Mouse (Mus musculus): ENCODE measurements at regions not wholly inside any gene's neighbourhood (a gene's known extent, or its start where the extent isn't known, plus 50 kb on each side); places are given as distances from the start of the nearest gene placed in this dataset.

DNA sequence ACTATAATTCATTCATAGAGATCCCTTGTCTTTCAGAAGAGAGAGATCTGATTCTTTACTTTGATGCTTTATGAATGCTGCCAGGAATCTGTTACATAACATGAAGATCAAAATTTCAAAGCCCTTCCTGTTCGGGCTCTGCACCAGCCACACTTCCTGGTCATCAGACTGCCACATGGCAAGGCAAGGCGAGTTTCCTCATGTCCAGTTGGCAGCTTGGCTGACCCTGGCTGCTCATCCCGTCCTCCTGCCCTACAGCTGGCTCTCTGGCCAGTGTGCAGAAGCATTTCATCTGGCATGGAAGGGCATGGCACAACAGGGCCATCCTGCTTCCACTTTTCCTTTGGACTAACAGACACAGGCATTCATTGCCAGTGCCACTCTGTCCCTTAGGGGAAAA is 292.2 kb upstream of the Slc24a5 start:
- DNase-seq (ENCODE audit: low read depth), result no peak

DNA sequence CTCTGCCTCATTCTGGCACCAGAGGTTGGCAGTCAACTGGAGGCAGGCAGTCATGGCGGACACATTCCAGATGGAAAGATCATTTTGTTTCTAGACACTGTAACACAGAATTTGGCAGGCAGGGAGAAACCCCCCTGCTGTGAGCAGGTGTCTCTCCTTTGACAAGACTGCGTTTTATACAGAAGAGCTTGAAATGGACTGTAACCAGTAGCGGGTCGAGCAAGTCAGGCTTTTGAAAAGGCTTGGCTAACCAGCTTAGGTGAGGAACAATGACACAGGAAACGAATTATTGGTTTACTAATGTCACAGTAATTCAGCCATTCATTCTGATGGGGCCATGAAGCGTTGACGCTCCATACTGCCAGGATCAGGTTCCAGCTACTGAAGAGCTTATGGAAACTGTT is 275.3 kb upstream of the Slc24a5 start:
- no peak for DNase-seq (ENCODE audit: low read depth)

DNA sequence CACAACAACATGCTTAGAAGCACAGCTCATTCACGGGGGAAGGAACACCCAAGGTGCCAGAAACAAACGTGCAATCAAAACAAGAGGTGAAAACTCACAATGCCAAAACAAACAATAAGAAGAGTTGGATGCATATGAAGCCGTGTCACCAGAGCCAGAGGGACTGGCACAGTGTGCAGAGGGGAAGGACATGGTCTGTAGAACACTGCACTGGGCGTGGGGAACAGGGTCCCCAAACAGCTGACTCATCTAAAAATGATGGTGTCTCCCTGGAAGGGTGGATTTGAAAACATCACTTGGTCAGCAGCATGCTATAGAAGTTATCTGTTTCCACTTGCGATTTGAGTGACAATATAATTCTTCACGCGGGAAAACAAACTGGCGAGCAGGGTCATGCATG is 256.2 kb upstream of the Slc24a5 start:
- no peak for DNase-seq (ENCODE audit: low read depth)

DNA sequence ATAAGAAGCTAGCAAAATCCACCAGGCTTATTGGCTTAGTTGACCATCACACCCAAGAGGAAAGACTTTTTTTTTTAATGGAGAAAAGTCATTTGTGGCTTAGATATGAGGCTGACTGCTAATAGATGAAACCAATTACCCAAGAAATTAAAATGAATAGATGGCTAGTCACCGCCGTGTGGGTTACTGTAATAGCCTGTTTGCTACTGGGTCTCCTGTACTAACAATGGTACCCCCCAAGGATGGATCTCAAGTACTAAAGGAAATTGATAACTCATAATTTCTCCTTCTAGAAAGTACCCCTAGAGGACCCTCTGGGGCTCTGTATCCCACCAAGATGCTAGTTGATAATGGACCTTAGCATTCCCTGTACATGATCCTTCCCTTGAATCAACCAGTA is 251.1 kb upstream of the Slc24a5 start:
- DNase-seq (ENCODE audit: low read depth), result no peak

DNA sequence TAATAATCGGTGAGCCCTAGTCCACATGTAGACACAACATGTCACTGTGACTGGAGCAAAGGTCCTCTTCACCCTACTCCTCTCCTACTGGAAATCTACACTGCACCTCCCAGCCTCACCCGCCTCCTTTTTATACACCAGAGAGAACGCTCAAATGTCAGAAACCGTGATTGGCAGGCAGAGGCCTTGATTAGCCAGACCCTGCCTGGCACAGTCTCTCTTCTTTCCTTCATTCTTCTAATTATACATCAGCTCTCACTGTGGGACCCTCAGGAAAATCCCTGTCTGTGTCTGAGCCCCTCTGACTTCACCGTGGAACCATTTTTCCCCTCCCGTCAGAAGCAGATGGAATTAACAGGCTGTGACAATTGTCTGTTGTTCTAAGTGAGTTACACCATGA is 248.1 kb upstream of the Slc24a5 start:
- DNase-seq (ENCODE audit: low read depth), result no peak

DNA sequence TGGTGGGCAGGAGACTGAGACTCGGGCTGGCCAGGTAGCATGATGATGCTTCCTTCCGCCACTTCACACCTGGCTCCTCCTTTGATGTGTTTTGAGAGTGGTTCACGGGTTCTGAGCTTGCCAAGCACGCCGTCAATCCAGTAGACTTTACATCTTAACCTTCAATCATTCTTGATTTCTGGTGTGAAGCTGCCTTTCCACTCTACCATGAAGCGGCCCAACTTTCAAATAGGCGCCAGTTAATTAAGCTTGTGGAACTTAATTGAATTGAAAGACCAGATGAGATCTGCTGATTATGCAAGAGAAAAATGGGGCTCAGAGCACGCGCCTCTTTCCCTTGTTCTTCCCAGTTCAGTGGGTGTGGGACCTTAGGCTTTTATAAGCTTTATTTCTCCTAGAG is 247.1 kb upstream of the Slc24a5 start:
- no peak for DNase-seq (ENCODE audit: low read depth)

DNA sequence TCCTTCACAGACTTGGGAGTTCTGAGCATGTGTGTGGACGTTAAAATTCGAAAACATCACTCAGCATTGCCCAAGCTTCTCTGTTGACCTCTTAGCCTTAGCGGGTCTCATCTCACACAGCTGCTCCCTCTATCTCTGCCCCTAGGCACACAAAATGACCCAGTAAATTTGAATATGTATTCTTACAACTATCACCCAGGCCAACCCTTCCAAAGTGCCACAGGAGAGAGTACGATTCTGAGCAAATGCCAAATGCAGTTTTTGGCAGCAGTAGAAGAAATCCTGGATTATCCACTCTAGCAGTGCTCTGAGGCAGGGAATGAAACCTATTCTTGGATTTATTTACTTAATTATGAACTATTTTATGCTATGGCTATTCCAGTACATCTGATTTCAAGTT is 246.6 kb upstream of the Slc24a5 start:
- no peak for DNase-seq (ENCODE audit: low read depth)

DNA sequence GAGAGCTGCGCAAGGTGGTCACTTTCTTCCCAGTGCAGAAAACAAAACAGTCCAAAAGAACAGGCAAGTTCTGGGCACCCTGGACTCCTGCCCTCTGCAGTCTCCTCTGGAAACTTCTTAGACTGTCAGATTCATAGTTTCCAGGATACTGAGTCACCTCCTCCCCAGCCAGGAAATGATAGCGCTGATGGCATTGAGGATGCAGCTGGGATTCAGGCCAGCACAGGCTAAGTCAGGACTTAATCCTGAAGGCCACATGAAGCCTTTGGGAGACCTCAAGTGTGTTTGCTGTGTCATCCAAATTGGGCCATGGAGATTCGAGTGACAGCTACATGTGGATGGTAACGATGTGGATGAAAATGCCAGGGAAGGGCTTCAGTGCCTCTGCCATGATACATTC is 219.1 kb upstream of the Slc24a5 start:
- DNase-seq (ENCODE audit: low read depth), result no peak

DNA sequence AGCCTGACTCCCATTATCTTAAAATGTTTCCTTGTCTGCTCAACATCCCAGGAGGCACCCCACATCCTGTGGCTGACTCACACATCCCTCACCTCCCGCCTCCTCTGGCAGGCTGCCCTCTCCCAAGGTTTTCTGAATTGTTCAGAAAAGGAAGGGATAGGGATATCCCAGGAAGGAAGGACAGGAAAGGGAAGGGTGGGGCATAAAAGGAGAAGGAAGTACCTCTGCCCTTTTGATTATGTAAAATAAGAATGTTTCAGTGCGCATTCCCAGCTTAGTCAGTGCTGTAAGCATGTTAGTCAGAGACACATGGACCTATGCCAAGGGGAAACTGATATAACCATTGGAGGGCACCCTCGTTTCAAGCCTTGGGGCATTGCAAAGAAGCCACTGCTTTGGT is 209.4 kb upstream of the Slc24a5 start:
- DNase-seq (ENCODE audit: low read depth), result no peak

DNA sequence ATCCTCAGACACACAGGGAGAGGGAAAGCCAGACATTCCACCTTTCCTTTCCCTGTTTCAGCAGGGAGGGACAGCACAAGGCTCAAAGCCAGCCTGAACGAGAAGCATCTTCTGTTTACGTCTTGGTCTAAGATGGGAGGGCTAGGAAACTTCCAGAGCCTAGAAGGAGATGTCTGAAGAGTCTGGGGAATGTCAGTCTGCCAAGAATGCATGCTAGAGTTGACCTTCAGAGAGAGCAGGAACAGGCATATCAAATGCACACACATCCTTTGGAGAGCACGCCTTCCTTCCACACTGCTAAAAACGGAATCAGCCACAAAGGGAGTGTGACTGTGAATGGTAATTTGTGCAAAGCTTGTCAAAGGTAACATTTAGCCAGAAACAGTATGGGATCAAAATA is 179.7 kb upstream of the Slc24a5 start:
- DNase-seq (ENCODE audit: low read depth), result no peak

DNA sequence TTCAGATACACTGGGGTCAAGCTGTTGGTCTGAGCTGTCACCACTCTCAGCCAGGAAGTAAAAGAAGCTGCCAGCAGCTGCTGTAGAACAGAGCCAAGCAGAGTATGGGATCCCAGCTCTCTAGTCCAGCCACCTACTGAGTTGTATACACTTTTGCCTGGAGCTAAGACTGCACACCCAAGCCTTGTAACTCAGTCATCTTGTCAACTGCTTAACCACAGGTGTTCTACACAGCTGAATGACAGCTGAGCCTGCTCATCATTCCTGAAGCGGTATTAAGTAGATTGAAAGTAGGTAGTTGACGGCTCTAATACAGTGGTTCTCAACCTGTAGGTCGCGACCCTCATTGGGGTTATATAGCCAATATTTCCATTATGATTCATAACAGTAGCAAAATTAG is 172.9 kb upstream of the Slc24a5 start:
- DNase-seq (ENCODE audit: low read depth), result no peak

DNA sequence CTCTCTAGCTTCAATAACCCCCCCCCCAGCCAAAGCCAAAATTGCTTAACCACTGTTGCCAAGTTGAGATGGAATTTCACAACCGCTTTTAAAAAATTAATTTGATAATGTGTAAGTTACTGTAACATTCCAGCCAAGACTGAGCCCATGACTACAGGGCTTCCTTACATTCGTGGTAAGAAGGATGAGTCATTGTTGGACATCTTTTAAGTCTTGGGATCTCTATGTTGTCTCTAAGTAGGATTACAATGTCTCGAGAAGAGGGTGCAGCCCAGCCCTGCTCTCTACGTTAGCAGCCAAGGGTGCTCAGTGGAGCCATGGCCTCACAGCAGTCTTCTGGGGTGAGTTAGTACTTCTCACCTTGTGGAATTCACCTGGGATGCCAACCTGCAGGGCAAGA is 164.4 kb upstream of the Slc24a5 start:
- no peak for DNase-seq (ENCODE audit: low read depth)

DNA sequence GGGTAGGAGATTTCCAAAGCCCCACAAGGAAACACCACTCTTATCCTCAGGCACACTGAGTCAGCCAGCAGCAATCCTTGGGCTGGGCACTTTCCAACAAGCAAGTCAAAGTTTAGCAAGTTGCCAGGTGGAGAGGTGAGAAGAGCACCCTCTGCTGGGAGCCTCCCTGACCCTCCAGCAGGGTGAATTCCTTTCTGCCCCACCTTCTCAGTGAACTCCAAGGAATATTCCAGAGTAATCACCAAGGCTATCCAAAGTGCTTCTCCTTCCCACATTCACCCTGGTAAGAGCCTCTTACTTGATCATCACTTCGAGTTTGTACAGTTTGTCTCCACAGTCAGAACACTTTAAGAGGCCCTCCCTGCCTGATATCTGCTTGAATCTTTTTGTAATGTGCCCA is 162.8 kb upstream of the Slc24a5 start:
- DNase-seq (ENCODE audit: low read depth), result no peak

DNA sequence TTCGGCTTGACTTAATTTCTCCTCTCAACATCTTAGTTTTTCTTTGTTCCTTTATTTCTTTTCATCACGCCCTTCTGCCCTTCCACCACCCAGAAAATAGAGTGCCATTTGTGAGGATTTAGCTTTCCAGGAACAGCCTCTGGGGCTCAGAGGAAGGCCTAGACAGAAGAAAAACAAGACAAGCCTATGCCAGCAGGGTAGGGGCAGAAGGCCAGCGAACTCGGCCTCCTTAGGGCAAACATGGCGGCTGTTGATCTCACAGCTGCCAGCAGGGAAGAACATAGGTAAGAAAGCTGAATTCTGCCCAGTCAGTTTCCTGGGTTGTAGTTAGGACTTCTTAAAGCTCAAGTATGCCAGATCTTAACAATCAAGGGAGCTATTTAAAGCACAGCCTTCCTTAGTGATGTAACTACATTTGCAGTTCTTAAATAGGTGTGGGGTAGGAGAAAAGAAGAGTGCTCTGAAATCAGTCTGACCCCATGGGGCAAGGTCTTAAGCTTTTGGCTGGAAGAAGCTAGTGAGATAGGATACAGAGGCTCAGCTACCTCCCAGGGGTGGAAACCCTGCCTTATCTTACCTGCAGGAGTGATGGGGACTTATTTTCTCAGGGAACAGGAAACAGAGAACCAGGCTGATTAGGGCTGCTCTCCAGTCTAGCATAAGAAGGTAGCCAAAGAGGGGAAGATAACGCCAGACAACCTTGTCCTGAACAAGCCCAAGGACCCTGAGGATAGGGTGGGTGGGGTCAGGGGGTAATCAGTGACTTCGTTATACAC is 148.8 kb upstream of the Slc24a5 start:
- no peak for DNase-seq (ENCODE audit: low read depth)

DNA sequence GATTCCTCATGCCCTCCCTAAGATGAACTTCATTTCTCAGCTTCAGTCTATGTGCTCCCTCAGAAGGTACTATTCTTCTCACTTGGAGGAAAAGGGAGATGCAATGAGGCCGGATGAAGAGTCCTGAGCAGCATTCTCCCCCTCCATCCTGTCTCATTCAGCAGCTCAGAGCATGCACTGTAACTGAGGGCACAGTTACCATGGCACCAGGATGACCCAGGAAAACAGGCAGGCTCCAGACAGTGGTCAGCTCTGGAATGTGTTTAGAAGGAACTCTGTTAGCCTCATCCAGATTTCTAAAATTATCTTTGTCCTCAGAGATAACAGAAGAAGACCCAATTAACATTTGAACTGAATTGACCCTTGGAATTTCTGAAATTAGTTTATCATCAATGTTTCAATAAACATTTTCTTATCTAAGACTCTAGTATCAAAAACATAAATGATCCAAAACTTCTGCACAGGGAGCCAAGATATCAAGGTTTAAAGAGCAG is 148.1 kb upstream of the Slc24a5 start:
- no peak for DNase-seq (ENCODE audit: low read depth)

DNA sequence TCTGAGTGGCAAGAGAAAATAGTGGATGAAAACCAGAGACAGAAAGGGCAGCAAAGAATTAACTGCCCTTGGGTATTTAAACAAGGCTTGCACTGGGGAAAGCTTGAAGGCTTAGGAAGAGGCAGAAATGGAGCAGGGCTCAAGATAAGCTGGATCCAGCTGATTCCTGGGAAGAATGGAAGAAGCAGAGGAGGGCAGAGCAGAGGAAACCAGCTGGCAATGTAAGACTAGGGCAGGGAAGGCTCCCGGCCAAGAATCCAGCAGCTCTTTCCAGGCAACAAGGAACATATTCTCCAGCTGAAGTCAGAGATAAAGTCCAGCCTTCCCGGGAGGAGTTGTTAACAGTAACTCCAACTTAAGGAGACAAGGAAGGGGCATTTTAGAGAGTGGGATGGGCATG is 147.7 kb upstream of the Slc24a5 start:
- DNase-seq (ENCODE audit: low read depth), result no peak

DNA sequence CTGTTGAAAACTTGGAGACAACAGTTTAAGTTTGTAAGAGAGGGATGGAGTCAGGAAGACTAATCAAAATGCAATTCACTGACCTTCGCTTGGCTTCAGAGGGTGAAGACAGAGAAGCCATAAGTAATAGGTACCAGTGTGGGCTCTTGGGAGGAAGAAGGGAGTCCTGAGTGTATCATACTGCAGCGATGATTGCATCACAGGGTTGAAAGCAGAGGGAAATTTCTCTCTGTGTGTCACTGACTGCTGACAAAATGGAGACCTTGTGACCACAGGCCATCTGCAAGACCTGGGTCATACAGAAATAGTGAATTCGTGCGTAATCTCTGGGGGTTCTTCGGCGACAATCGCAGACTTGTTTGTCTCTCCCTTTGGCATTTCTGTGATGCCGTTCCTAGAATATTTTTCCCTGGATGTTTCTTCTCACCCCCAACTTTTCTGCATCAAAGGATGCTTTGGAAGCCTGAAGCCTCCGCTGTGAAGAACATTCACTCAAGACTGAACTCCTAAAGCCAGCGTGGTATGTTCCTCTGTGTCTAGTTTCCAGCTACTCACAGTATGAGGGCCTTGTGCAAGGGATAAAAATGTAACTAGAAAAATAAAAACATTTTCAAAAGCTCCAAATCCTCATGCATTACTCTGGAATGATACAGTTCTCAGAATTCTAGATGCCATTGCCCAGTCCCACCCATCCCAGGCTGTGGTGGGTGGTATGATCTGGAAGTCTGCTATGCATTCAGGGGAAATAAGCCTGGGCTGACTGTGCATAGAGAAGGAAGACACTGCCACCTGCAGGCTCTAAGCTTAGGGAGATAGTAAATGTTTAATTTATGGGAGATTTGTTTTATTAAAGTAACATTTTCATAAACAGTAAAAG is 139.8 kb upstream of the Slc24a5 start:
- peak; percentile 6 for DNase-seq (ENCODE audit: low read depth)

DNA sequence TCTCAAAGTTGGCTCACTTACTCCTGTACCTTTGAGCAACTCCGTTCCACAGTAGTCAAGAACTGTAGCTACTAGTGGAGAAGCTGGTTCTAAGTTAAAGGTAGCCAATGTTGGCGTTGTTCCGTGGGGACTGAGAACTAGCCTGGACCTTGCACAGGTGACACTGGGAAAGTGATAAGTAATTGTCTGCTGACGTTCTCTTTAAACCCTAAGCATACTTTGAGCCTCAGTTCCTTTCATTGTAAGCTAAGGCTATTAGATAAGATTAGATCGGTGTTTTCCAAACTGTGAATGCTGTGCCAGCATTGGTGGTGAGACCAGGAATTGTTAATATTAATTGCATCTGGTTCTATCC is 139.2 kb upstream of the Slc24a5 start:
- DNase-seq (ENCODE audit: low read depth), result no peak

DNA sequence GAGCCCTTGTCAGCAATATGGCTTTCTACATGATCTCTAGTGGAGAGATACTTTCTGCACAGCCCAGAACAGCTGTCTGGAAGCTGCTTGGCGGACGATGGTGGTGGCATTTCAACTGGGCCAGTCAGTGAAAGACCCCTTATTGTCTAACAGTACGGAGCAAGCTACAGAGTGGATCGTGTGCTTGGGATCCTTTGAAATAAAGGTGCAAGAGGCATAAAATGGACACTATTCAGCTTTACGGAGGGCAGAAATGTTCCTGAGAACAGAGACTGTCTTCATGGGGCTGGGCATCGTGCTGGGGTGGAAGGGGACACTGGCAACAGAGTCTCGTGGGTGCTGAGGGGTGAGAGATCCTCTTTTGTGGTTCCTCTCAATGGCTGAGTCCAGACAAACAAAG is 137.2 kb upstream of the Slc24a5 start:
- no peak for DNase-seq (ENCODE audit: low read depth)

DNA sequence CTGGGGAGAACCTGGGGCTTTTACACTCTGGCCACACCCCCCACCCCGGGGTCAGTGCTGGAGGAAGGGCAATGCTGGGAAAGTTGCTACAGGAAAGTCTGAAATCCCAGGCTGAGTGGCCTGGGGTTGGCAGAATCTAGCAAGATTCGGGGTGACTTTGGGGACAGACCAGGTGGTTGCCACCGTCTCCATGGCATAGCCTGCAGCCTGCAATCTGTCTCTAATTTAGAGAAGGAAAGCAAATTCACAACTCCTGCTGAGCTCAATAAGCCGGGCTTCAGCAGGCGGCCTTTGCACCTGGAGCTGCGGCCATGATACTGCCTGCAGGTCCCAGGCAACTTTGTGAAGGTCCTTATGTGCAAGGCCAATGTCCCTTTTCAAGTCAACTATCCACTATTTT is 135.4 kb upstream of the Slc24a5 start:
- DNase-seq (ENCODE audit: low read depth), result no peak

DNA sequence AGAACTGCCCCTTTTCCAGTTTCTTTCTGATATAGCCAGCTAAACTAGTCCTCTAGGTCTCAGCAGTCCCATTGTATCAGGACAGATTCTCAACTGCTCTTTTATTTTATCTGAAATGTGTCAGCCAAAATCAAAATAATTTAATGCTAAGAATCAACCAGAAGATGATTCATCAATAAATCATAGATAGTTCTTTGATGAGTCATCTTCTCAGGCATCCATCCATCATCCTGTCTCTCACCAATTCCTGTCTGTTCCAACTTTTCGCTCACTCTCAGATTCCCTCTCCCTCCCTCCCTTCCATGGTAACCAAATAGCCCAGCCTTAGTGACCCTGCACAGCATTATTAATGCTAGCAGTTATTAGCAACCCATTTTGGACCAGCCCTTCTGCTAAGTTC is 134.0 kb upstream of the Slc24a5 start:
- no peak for DNase-seq (ENCODE audit: low read depth)

DNA sequence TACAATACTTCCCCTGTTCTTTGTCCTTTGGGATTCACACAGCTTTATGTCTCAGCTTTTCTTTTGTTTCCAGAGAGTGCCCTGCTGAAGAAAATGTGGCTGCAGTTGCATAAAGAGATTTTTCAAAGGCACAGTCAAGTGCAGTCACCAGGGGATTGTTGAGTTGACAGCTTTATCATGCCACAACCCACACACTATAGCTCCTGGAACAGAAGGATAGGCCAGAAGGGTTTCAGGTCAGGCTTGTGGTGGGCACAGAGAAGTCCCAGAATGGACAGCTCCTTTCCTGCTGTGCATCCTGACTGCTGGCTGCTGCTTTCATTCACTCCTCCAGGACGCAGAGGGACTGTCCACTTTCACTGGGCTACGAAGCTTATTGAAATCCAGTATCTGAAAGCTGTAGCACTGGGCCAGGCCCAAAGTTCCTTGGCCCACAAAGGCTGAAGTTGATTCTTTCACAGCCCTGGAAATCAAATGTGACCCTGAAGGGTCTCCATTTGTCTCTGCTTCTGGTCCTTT is 119.6 kb upstream of the Slc24a5 start:
- DNase-seq (ENCODE audit: low read depth), result no peak

DNA sequence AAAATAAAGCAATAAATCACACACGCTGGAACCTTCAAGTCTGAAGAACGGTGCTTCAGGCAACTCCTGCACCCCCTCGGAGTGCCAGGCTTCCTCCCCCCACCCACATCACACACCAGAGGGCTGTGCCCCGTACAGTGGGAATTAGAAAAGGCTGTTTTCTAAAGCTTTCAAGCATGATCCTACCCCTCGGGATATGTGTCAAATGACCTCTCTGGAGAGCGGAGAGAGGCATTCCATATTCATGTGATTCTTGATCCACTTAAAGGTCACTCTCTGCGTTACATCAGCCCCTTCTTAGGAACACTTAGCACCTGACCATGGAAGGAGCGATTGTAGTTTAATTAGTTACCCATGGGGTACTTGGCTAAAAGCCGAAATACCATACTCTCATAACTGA is 119.1 kb upstream of the Slc24a5 start:
- DNase-seq (ENCODE audit: low read depth), result no peak
